Comparison of ENCODE assay signal across 8 mouse cellular contexts in the genomic region with DNA sequence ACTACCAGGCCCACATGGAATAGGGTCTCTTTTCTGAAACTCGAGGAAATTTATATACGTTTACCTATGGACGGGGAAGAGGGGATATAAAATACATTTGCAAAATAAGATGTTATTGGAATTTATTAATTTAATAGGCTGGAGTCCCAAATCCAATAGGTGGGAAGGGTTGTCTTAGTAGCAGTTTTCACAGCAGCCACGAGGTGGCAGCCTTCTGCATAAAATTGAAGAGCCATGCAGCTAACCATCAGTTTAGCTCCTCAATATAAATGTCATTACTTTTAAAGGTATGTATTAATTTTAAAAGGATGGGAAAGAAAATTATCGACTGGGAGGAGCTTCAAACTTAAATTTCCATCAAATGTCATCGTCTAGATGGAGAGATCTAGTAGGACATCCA.
DNase-seq lines count a peak whose midpoint lies in the region; ATAC-seq and TF ChIP-seq lines count a peak whose summit lies in the region.

No protein-coding gene starts in this region.

- peak; percentile 56 for DNase-seq in hindbrain, embryonic 10.5 days (ENCODE audit: low spot score)
- DNase-seq in CH12.LX (ENCODE audit: extremely low read depth) = peak; percentile 12
- DNase-seq in cerebellum, adult 2 months = peak; percentile 56 to 71
- DNase-seq in frontal cortex, postnatal 25 days (ENCODE audit: low spot score in 2 of 2) = peak; percentile 55 to 67
- peak; percentile 61 to 78 for DNase-seq in kidney, postnatal 25 days
- DNase-seq in lung, postnatal 0 days (ENCODE audit: low spot score) = peak; percentile 75
- DNase-seq in thymus, postnatal 0 days (ENCODE audit: low spot score) = peak; percentile 16

- H3K27me3 ChIP-seq in hindbrain, embryonic 10.5 days (ENCODE audit: insufficient read depth, poor library complexity, severe bottlenecking) = no peaks in the 10 kb centered on the region
- no peaks in the 10 kb centered on the region for H3K27me3 ChIP-seq in hindbrain, embryonic 13.5 days
- no peaks in the 10 kb centered on the region for H3K27me3 ChIP-seq in CH12.LX (replicated peaks)
- no peaks in the 10 kb centered on the region for H3K27me3 ChIP-seq in cerebellum, adult 2 months (ENCODE audit: control insufficient read depth, insufficient read depth, low read length)
- no peaks in the 10 kb centered on the region for H3K27me3 ChIP-seq in lung, postnatal 0 days (replicated peaks; ENCODE audit: insufficient read depth, low read length)

- in situ Hi-C loops in CH12.LX (cut with MboI; ENCODE audit: low pct_ligation_motif_present, low pct_unique_long_range_greater_than_20kb, low sequenced_read_pairs) = no loop called here

- peak; percentile 28 for TF ChIP-seq RAD21 in CH12.LX (IDR thresholded peaks at IDR 0.05; ENCODE audit: low read depth, low read length)

- no peaks in the 10 kb centered on the region for H3K36me3 ChIP-seq in hindbrain, embryonic 10.5 days
- H3K36me3 ChIP-seq in hindbrain, embryonic 13.5 days = no peaks in the 10 kb centered on the region
- no peaks in the 10 kb centered on the region for H3K36me3 ChIP-seq in CH12.LX (replicated peaks in 1 of 2; ENCODE audit: control insufficient read depth in 1 of 2, insufficient read depth in 1 of 2, low read length in 1 of 2)
- H3K36me3 ChIP-seq in lung, postnatal 0 days (ENCODE audit: insufficient read depth, low read length) = no peaks in the 10 kb centered on the region

- no peak overlapping the region for H3K27ac ChIP-seq in hindbrain, embryonic 10.5 days
- H3K27ac ChIP-seq in hindbrain, embryonic 13.5 days = no peak overlapping the region
- no peak overlapping the region for H3K27ac ChIP-seq in CH12.LX (ENCODE audit: insufficient read depth, low read depth)
- no peak overlapping the region for H3K27ac ChIP-seq in cerebellum, adult 2 months (ENCODE audit: insufficient read depth, low read length)
- H3K27ac ChIP-seq in lung, postnatal 0 days (ENCODE audit: low read length) = no peak overlapping the region

- H3K79me2 ChIP-seq in CH12.LX (replicated peaks; ENCODE audit: control insufficient read depth, extremely low read depth, insufficient read depth, poor library complexity, severe bottlenecking) = no peaks in the 10 kb centered on the region

- no peak overlapping the region for H3K4me3 ChIP-seq in hindbrain, embryonic 10.5 days
- no peak overlapping the region for H3K4me3 ChIP-seq in hindbrain, embryonic 13.5 days
- no peak overlapping the region for H3K4me3 ChIP-seq in CH12.LX (replicated peaks in 1 of 3; ENCODE audit: low read depth in 2 of 3, low read length in 2 of 3, poor library complexity in 1 of 3)
- no peak overlapping the region for H3K4me3 ChIP-seq in cerebellum, adult 2 months (replicated peaks; ENCODE audit: insufficient read depth, low read depth, low read length)
- no peak overlapping the region for H3K4me3 ChIP-seq in lung, postnatal 0 days (ENCODE audit: low read depth, low read length)

- peak; percentile 26 to 45; a peak in 2 of 4 replicates for TF ChIP-seq CTCF in CH12.LX (conservative IDR thresholded peaks at IDR 0.05 in 1 of 2, IDR thresholded peaks at IDR 0.05 in 1 of 2; ENCODE audit: low read depth in 2 of 2, low read length in 2 of 2)
- peak; percentile 61; the same call in 1 of the 2 replicates for TF ChIP-seq CTCF in cerebellum, adult 2 months (IDR thresholded peaks at IDR 0.05; ENCODE audit: borderline replicate concordance, insufficient read depth, low read depth, low read length)
- peak; percentile 73 for TF ChIP-seq CTCF in lung, postnatal 0 days (IDR thresholded peaks at IDR 0.05)

- H3K4me2 ChIP-seq in hindbrain, embryonic 13.5 days = no peak overlapping the region
- no peak overlapping the region for H3K4me2 ChIP-seq in CH12.LX (ENCODE audit: insufficient read depth, low read depth, poor library complexity, severe bottlenecking)
- H3K4me2 ChIP-seq in lung, postnatal 0 days (replicated peaks; ENCODE audit: low read depth, low read length) = no peak overlapping the region

- 40% methylated on average over 6 of the region's 6 CpGs for WGBS in hindbrain, embryonic 10.5 days
- 38% methylated on average over 6 of the region's 6 CpGs for WGBS in hindbrain, embryonic 13.5 days
- 31% methylated on average over 6 of the region's 6 CpGs for WGBS in cerebellum, adult 2 months
- WGBS in lung, postnatal 0 days = 30% methylated on average over 6 of the region's 6 CpGs

- no peak overlapping the region for H3K9ac ChIP-seq in hindbrain, embryonic 13.5 days
- no peak overlapping the region for H3K9ac ChIP-seq in CH12.LX (ENCODE audit: insufficient read depth, low read depth)
- no peak overlapping the region for H3K9ac ChIP-seq in lung, postnatal 0 days (replicated peaks; ENCODE audit: low read depth)

- no peaks in the 10 kb centered on the region for H3K9me3 ChIP-seq in hindbrain, embryonic 10.5 days
- H3K9me3 ChIP-seq in hindbrain, embryonic 13.5 days = no peaks in the 10 kb centered on the region
- H3K9me3 ChIP-seq in CH12.LX (replicated peaks; ENCODE audit: low read length) = peaks cover 28% of the 10 kb centered on the region
- H3K9me3 ChIP-seq in lung, postnatal 0 days (ENCODE audit: low read length) = no peaks in the 10 kb centered on the region

- no peak for TF ChIP-seq POLR2A in CH12.LX (IDR thresholded peaks at IDR 0.05; ENCODE audit: low read depth, low read length)
- no peak for TF ChIP-seq POLR2A in cerebellum, adult 2 months (IDR thresholded peaks at IDR 0.05; ENCODE audit: borderline replicate concordance, insufficient read depth, low read length)

- dilution Hi-C loops in CH12.LX (cut with MboI; ENCODE audit: extremely low pct_ligation_motif_present, extremely low pct_unique_long_range_greater_than_20kb, low sequenced_read_pairs) = no loop called here

- no peak for TF ChIP-seq EP300 in CH12.LX (IDR thresholded peaks at IDR 0.05; ENCODE audit: low read length)
- no peak for TF ChIP-seq EP300 in lung, postnatal 0 days (IDR thresholded peaks at IDR 0.05)

- H3K4me1 ChIP-seq in hindbrain, embryonic 10.5 days (replicated peaks) = 0 out of 2 replicates have a peak, but pooled peaks cover 4% of the 10 kb centered on the region
- H3K4me1 ChIP-seq in hindbrain, embryonic 13.5 days (replicated peaks) = no peaks in the 10 kb centered on the region
- H3K4me1 ChIP-seq in CH12.LX (ENCODE audit: control insufficient read depth in 1 of 2, insufficient read depth in 2 of 2) = no peaks in the 10 kb centered on the region
- no peaks in the 10 kb centered on the region for H3K4me1 ChIP-seq in cerebellum, adult 2 months (ENCODE audit: control insufficient read depth, insufficient read depth, low read length)
- H3K4me1 ChIP-seq in lung, postnatal 0 days (ENCODE audit: insufficient read depth, low read depth, low read length) = no peaks in the 10 kb centered on the region

- no peak for ATAC-seq in hindbrain, embryonic 13.5 days (ENCODE audit: low FRiP score)
- no peak for ATAC-seq in lung, postnatal 0 days

TF ChIP-seq in CH12.LX, 34 proteins besides CTCF, POLR2A, EP300 and RAD21:
- TF ChIP-seq SIN3A (IDR thresholded peaks at IDR 0.05; ENCODE audit: low read length) (no peak), ELF1 (IDR thresholded peaks at IDR 0.05; ENCODE audit: low read depth, low read length) (no peak)

Comparison
In these comparisons a context has a peak if more than half of its experiments do, and no peak if none do; other contexts are left out.
1. DNase-seq: peak in every context shown above with its lines; median percentile 75 in lung, postnatal 0 days; 70 in kidney, postnatal 25 days; 64 in cerebellum, adult 2 months; 61 in frontal cortex, postnatal 25 days; 56 in hindbrain, embryonic 10.5 days; 16 in thymus, postnatal 0 days; 12 in CH12.LX.